Mouse (Mus musculus) Patski (cell line): ENCODE data around the gene H1fnt. TPM values are rescaled to one million over a fixed set of nuclear protein-coding genes. Genes with fewer than 3 reads are reported as not detected.

ENCODE experiments used
- ATAC-seq: fragments of 100-300 bp; one replicate; pipeline ENCODE4 v1.8.0; 2021
- CTCF ChIA-PET: fragments of 350-600 bp; sonication (Branson Sonifier 250); formaldehyde crosslinking; loops from one replicate; lab custom pipeline; 2022; ENCODE audit warnings: inconsistent platforms; lab: Charles Lee
- POLR2A ChIA-PET: fragments of 350-600 bp; sonication (Branson Sonifier 250); formaldehyde crosslinking; loops from one replicate; lab custom pipeline; 2022; ENCODE audit warnings: antibody characterized with exemption, inconsistent platforms; lab: Charles Lee
- DNase-seq: peaks from one replicate; pipeline ENCODE4 v3.0.0-alpha.2; 2011; ENCODE audit warnings: low read depth, low spot score
- H3K27me3 ChIP-seq: fragments of 371-371 bp; one replicate; pipeline ENCODE4 v1.5.1; 2021
- CTCF ChIP-seq: fragments of 100-300 bp; IDR thresholded peaks from one replicate; pipeline ENCODE4 v1.5.1; 2021
- in situ Hi-C: fragments of 300-500 bp; cut with MboI; formaldehyde crosslinking; loops from 3 replicates; pipeline ENCODE4 v1.11.1; 2018; ENCODE audit warnings: low pct_unique_long_range_greater_than_20kb, mixed read lengths
- polyA plus RNA-seq: library from polyadenylated mRNA; unstranded; gene quantifications from one replicate; pipeline ENCODE4 v1.2.3, GENCODE M21; 2021

Gene H1fnt
- polyA plus RNA-seq, 1 experiment from 2014 or later: not detected

DNA sequence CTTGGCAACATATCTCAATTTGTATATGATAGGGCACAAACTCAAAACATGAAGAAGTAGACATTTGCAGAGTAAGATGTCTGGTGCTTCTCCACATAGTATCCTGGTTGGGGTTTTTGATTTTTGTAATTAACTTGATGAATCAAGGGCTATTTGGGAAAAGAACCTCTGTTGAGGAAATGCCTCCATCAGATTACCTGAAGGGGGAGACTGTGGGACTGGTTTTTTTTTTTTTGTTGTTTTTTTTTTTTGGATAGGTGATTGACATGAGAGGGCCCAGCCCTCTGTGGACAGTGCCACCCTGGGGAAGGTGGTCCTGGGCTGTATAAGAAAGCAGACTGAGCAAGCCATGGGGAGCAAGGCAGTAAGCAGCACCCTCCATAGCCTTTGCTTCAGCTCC, 34.7 kb downstream of the H1fnt start:
- peaks cover 3% of the 10 kb centered on the region for H3K27me3 ChIP-seq
- CTCF ChIA-PET: no interaction called here
- in situ Hi-C loops: no loop called here
- POLR2A ChIA-PET: no interaction called here
- DNase-seq: no peak
- TF ChIP-seq CTCF: no peak
- ATAC-seq: no peak

GRCm38 (mm10) chr15:98220877-98221276, 36.2 kb downstream of the H1fnt start, which contains the start of the genes Gm44579 and Olfr287:
TSS of gene Gm44579 (minus strand) at chr15:98220977.
TSS of gene Olfr287 (minus strand) at chr15:98221056.
- H3K27me3 ChIP-seq: peaks cover 3% of the 10 kb centered on the region
- ATAC-seq (no peak), DNase-seq (no peak)
- ChIA-PET CTCF (no interaction called here), POLR2A (no interaction called here)
- TF ChIP-seq CTCF: no peak
- in situ Hi-C loops: no loop called here

DNA sequence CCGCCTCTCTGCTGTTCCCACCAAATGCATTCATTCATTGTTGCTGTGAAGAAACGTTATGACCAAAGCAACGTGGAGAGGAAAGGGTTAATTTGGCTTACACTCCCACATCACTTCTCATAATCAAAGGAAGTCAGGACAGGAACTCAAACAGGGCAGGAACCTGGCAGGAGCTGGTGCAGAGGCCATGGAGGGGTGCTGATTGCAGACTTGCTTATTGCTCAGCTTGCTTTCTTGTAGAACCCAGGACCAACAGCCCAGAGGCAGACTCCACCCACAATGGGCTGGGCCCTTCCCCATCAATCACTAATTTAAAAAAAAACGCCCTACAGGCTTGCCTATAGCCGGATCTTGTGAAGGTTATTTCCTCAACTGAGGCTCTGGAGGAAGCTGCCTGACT, 43.0 kb downstream of the H1fnt start:
- CTCF ChIA-PET: interaction anchor here (1.2 to 1.4 kb wide), 2 partner anchors 11 to 33 kb away, joined by 4 read pairs; no protein-coding TSS in a partner anchor
- in situ Hi-C loops: no loop called here
- ATAC-seq (no peak), DNase-seq (no peak)
- H3K27me3 ChIP-seq: no peaks in the 10 kb centered on the region
- POLR2A ChIA-PET: interaction anchor here (0.6 kb wide), 2 partner anchors 68 to 124 kb away, joined by 3 read pairs; no protein-coding TSS in a partner anchor
- TF ChIP-seq CTCF: no peak

GRCm38 (mm10) chr15:98213336-98213870, 43.7 kb downstream of the H1fnt start:
- ATAC-seq (no peak), DNase-seq (no peak)
- in situ Hi-C loops: no loop called here
- H3K27me3 ChIP-seq: no peaks in the 10 kb centered on the region
- ChIA-PET CTCF (interaction anchor here (1.2 to 1.4 kb wide), 2 partner anchors 10 to 32 kb away, joined by 4 read pairs; no protein-coding TSS in a partner anchor), POLR2A (interaction anchor here (0.6 kb wide), 1 partner anchor 124 kb away, joined by 3 read pairs; no protein-coding TSS in a partner anchor)
- TF ChIP-seq CTCF: no peak

DNA sequence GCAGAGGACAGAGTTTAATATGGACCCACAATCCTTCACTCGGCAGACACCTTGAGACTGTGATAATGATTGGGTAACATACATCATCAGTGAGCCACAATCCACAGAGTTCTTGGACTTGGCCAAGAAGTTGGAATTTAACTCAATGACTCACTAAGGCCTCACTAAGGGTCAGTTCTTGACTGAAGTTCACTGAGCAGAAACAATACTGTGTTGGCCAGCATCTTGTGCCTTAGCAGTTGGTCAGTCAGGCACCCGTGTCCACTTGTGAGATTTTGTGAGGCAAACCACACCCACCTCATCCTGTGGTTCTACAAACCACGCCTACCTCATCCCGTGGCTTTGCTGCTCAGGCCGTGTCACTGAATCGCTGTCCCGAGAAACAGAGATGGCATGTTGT, 47.4 kb downstream of the H1fnt start:
- no peak for TF ChIP-seq CTCF
- in situ Hi-C loops: no loop called here
- ChIA-PET CTCF (interaction anchor here (1.1 to 1.3 kb wide), 2 partner anchors 9 to 29 kb away, joined by 3 to 4 read pairs; no protein-coding TSS in a partner anchor), POLR2A (no interaction called here)
- ATAC-seq: peak; percentile 87
- H3K27me3 ChIP-seq: no peaks in the 10 kb centered on the region
- peak; percentile 31 for DNase-seq

Other genes with a start within 250 kb of the H1fnt start
- gene Pfkm, start 164.7 kb downstream of the H1fnt start, polyA plus RNA-seq: 97.8 TPM
- 22.1 TPM for gene Senp1, start 163.5 kb downstream of the H1fnt start, polyA plus RNA-seq
- gene Asb8, start 91.7 kb downstream of the H1fnt start, polyA plus RNA-seq: 47.7 TPM
- not detected for gene Ccdc184, start 90.1 kb downstream of the H1fnt start, polyA plus RNA-seq
- gene Olfr288, start 61.8 kb downstream of the H1fnt start, polyA plus RNA-seq: not detected
- gene Gm44579, start 36.3 kb downstream of the H1fnt start, polyA plus RNA-seq: not detected
- gene Olfr287, start 36.2 kb downstream of the H1fnt start, polyA plus RNA-seq: not detected
- gene Olfr286, start 22.8 kb downstream of the H1fnt start, polyA plus RNA-seq: not detected
- gene Zfp641, start 38.9 kb upstream of the H1fnt start, polyA plus RNA-seq: 1.3 TPM
- not detected for gene Olfr285, start 60.1 kb upstream of the H1fnt start, polyA plus RNA-seq
- gene Olfr284, start 83.7 kb upstream of the H1fnt start, polyA plus RNA-seq: not detected
- not detected for gene Olfr283, start 123.7 kb upstream of the H1fnt start, polyA plus RNA-seq
- gene Olfr282, start 173.9 kb upstream of the H1fnt start, polyA plus RNA-seq: not detected
- gene Olfr281, start 195.3 kb upstream of the H1fnt start, polyA plus RNA-seq: not detected
- not detected for gene OR5BS1P, start 212.6 kb upstream of the H1fnt start, polyA plus RNA-seq
- gene Lalba, start 225.4 kb upstream of the H1fnt start, polyA plus RNA-seq: not detected
- gene Olfr279, start 235.1 kb upstream of the H1fnt start, polyA plus RNA-seq: not detected